Mouse (Mus musculus): ENCODE measurements around the gene Eya3. TPM values are rescaled to one million over a fixed set of nuclear protein-coding genes. Genes with fewer than 3 reads are reported as not detected.
"Not testable (repeated sequence)": the region's sequence is repeated elsewhere in the genome, so short reads cannot be mapped to it uniquely, and the experiment has no call there.

Eya3 gene
- 10 to 100 TPM; 11.1 to 11.5 TPM for total RNA-seq (2021)
- long read RNA-seq, experiment 1, partial matches to known transcripts, result 0 of 3 reads
- long read RNA-seq, experiment 1, other reads (novel, unspliced or antisense), result 3 of 3 reads
- long read RNA-seq, experiment 2, partial matches to known transcripts, result 0 of 8 reads
- long read RNA-seq, experiment 2, other reads (novel, unspliced or antisense), result 8 of 8 reads

GRCm38 (mm10) chr4:132638461-132639190, at the start of gene Eya3:
Eya3 (plus strand) TSS chr4:132638987.
- DNase-seq, result peak; percentile 96

DNA sequence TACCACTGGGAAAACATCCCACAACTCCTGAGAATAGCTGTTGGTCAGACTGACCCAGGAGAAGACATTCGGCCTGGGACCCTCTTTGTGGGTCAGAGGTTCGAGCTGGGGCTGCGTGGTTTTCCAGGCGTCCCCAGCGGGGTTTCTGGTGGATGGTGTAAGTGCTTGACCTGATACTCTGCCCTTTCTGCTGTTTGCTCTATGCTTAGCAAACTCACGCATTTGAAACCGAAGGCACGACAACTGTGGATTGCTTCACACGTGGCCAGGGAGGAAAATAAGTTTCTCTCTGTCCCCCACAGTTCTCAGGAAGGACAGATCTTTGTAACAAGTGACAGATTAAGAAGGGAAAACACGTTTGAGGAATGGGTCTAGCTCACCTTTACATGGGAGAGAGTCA, 48.1 kb upstream of the Eya3 start:
- no peak for DNase-seq

DNA sequence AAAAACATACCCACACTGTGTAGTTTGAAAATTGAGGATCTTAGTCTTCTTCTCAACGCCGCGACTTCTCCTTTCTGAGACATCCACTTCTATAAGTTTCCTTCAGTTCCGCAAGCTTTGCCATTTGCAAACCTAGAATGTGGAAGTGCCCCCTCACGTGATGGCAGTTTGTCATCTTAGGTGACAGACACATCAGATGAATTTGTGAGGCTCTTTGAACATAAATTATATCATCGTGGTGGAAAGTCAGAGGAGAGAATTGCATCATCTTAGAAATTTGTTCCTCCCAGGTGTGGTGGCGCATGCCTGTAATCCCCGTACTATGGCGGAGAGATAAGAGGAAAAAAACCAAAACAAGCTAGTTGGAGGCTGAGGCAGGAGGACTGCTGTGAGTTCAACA, 45.8 kb upstream of the Eya3 start:
- no peak for DNase-seq

DNA sequence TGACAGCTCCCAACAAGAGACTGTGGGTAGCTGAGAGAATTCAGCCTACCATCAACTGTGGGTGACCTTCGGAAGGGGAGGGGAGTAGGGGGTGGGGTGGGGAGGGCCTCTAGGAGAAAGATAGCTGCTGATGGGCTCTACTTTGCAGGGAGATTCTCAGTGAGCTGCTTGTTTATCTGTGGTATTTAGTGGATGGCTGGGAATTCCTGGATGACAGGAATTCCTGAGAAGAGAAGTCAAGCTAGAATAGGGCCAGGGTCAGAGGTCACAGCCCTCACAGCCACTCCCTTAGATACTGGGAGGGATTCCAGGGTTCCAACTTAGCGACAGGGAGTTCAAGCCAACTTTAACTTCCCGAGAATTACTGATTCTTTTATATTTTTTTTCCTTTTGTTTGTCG, 44.6 kb upstream of the Eya3 start:
- DNase-seq, result no peak

- no peak for DNase-seq
Observed at GRCm38 (mm10) chr4:132598861-132599260, 39.9 kb upstream of the Eya3 start.

- DNase-seq, result no peak
Observed at GRCm38 (mm10) chr4:132599764-132600163, 39.0 kb upstream of the Eya3 start.

GRCm38 (mm10) chr4:132600465-132600864, 38.3 kb upstream of the Eya3 start:
- DNase-seq, result no peak

GRCm38 (mm10) chr4:132601242-132601641, 37.5 kb upstream of the Eya3 start:
- DNase-seq, result not testable (repeated sequence)

- no peak for DNase-seq
Observed at GRCm38 (mm10) chr4:132603468-132603867, 35.3 kb upstream of the Eya3 start.

- no peak for DNase-seq
Observed at GRCm38 (mm10) chr4:132605816-132606215, 33.0 kb upstream of the Eya3 start.

GRCm38 (mm10) chr4:132608147-132608546, 30.6 kb upstream of the Eya3 start:
- no peak for DNase-seq

GRCm38 (mm10) chr4:132610301-132610984, 28.3 kb upstream of the Eya3 start:
- no peak for DNase-seq

DNA sequence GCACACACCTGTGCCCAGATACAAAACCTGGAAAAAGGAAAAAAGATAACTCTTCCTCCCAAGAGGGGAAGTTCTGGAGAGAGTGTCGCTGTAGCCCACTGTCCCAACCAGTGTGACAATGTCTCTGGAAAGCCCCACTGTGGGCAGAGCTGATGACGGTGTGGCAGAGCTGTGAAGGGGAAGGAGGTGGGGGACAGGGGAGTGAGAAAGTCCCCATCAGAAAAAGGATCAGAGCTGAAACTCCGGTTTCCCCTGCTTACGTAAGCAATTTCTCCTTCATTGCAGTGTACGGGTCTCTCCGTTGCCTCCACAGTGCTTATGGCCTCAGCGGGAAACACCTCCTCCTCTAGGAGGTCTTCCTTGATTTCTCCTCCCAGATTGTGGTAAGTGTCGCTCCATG, 27.5 kb upstream of the Eya3 start:
- no peak for DNase-seq

DNA sequence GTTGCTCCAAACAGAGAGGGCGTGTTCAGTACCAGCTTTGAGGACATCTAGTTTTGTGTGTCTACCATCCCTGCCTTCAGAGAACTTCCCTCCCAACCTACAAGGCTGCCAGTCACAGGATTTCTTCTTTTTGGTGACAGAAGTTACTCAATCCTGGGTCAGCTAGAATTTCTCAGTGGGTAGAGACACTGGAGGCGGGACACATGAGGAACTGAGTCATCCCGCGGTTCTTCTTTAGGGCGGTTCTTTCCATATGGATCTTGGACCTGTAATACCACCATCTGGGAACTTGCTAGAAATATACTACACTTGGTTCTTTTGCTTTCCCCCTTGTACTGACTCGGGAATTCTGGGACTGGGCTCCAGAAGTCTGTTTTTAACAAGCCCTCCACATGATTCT, 20.9 kb upstream of the Eya3 start:
- no peak for DNase-seq

DNA sequence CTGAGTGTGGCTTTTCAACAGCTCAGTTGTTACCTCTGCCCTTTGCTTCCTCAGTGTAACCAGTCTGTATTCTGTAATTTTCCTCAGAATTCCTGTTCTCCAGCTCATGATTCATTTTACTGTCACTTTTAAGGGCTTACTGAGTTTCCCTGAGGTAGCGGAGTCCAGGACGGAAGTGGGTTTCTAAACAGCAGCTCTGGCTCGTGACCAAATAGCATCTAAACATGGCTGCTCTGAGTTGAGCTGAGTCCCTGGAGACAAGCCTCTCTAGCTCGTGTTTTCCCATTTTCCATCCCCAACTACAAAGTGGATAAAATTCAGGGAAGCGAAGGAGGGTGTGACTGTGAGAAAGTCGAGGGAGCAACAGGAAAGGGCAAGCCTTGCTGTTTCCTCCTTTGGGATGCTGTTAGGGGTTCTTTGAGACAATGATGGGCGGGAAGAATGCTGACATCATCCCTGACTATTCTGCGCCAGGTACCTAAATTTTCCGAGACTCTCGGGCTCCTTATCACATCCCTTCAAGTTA, 19.9 kb upstream of the Eya3 start:
- DNase-seq, result no peak

- no peak for DNase-seq
Observed at GRCm38 (mm10) chr4:132620134-132620533, 18.7 kb upstream of the Eya3 start.

DNA sequence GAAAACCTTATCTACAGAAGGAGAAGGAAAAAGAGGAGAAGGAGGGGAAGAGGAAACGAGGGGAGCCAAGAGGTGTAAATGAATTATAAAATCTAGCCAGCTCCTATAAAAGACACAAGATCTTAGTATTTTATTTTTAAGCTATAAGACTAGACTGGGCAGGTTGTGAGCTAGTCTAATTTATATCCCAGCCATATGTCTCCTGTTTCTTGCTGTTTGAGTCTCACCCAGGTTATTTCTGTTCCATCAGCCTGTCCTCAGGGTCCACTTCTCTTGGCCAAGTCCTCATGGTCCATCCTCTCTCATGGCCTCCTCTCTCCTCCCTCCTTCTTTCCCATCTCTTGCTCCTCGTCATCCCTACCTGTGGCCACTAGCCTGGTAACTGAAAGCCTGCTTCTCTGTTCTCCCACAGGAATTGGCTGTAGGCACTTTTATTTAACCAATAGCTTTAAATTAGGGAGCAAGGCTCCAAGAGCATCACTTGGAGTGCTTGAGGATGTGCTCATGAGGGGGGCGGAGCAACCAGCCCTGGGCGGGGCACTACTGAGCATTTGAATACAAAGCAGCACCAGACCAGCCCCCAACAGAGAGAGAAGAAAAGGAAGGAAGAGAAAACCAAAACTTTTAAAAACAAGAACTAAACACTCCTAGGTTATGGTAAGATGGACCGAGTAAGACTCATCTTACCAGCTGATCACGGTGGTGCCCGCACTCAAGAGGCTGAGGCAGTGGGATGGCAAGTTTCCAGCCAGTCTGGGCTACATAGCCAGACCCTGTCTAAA, 17.3 kb upstream of the Eya3 start:
- no peak for DNase-seq

GRCm38 (mm10) chr4:132624034-132624657, 14.6 kb upstream of the Eya3 start:
- no peak for DNase-seq

DNA sequence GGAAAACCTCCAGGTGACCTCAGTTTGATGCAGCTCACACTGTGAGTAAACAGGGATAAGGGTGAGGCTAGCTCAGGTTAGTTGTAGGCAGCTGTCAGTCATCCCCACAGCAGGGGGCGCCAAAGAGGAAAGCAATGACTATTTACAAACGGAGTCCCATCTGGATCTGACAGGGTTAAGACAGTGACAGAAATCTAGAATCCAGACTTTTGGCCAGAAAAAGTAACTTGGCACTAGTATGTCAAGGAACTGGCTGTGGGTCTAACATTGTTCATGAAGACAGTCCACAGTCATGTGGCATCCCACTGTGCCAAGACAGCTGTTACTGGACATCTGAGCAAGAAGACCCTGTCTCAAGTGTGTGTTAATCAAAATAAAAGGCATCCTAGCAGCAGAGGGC, 10.0 kb upstream of the Eya3 start:
- DNase-seq, result no peak

- DNase-seq, result no peak
Observed at GRCm38 (mm10) chr4:132635971-132636370, 2.8 kb upstream of the Eya3 start.

GRCm38 (mm10) chr4:132636554-132636953, 2.2 kb upstream of the Eya3 start:
- no peak for DNase-seq

GRCm38 (mm10) chr4:132639191-132639713, 465 bp downstream of the Eya3 start:
- peak; percentile 39 for DNase-seq
